Mouse (Mus musculus) heart, postnatal 0 days (tissue): ENCODE data around the gene Gm47429.
"Not testable (repeated sequence)": the region's sequence is repeated elsewhere in the genome, so short reads cannot be mapped to it uniquely, and the experiment has no call there.

Experiments
- CTCF ChIP-seq: IDR thresholded peaks from 2 replicates; pipeline ENCODE4 v1.5.1; 2016; ENCODE audit warnings: antibody characterized with exemption, control low read depth, low read depth
- EP300 ChIP-seq: IDR thresholded peaks from 2 replicates; pipeline ENCODE4 v1.6.1; 2016; ENCODE audit warnings: antibody characterized with exemption, low read depth

- TF ChIP-seq CTCF, EP300: not testable (repeated sequence)
Measured at GRCm38 (mm10) chr13:50488510-50488909, 44.8 kb upstream of the Gm47429 start.
